Mouse (Mus musculus): ENCODE measurements around the gene Tom1l2.

Gene Tom1l2

GRCm38 (mm10) chr11:60208712-60209111 is 144.0 kb downstream of the Tom1l2 start:
- in situ Hi-C loops (cut with MboI, MseI): no loop called here

GRCm38 (mm10) chr11:60208201-60208600 is 144.5 kb downstream of the Tom1l2 start:
- in situ Hi-C loops (cut with MboI, MseI): no loop called here

GRCm38 (mm10) chr11:60206207-60206606 is 146.5 kb downstream of the Tom1l2 start:
- in situ Hi-C loops (cut with MboI, MseI): no loop called here

- in situ Hi-C loops (cut with MboI, MseI): no loop called here
Measured at GRCm38 (mm10) chr11:60205026-60205425, 147.7 kb downstream of the Tom1l2 start.

- in situ Hi-C loops (cut with MboI, MseI): no loop called here
Measured at GRCm38 (mm10) chr11:60202710-60203638, 149.7 kb downstream of the Tom1l2 start.

GRCm38 (mm10) chr11:60200384-60200783 is 152.3 kb downstream of the Tom1l2 start:
- in situ Hi-C loops (cut with MboI, MseI): no loop called here

- in situ Hi-C loops (cut with MboI, MseI): loop anchor here (5.0 kb wide), 1 partner anchor 83 kb away; no protein-coding TSS in a partner anchor
Measured at GRCm38 (mm10) chr11:60199702-60200184, 153.0 kb downstream of the Tom1l2 start.

GRCm38 (mm10) chr11:60198651-60199050 is 154.1 kb downstream of the Tom1l2 start:
- in situ Hi-C loops (cut with MboI, MseI): loop anchor here (5.0 kb wide), 1 partner anchor 84 kb away; no protein-coding TSS in a partner anchor

GRCm38 (mm10) chr11:60197998-60198619 is 154.6 kb downstream of the Tom1l2 start:
- in situ Hi-C loops (cut with MboI, MseI): loop anchor here (5.0 kb wide), 1 partner anchor 84 kb away; no protein-coding TSS in a partner anchor

- in situ Hi-C loops (cut with MboI, MseI): loop anchor here (5.0 kb wide), 1 partner anchor 86 kb away; no protein-coding TSS in a partner anchor
Measured at GRCm38 (mm10) chr11:60196344-60196743, 156.4 kb downstream of the Tom1l2 start.

- in situ Hi-C loops (cut with MboI, MseI): loop anchor here (5.0 kb wide), 1 partner anchor 87 kb away; no protein-coding TSS in a partner anchor
Measured at GRCm38 (mm10) chr11:60195108-60195507, 157.6 kb downstream of the Tom1l2 start.

GRCm38 (mm10) chr11:60193556-60193955 is 159.1 kb downstream of the Tom1l2 start:
- in situ Hi-C loops (cut with MboI, MseI): no loop called here

GRCm38 (mm10) chr11:60192534-60192933 is 160.2 kb downstream of the Tom1l2 start:
- in situ Hi-C loops (cut with MboI, MseI): no loop called here

- in situ Hi-C loops (cut with MboI, MseI): no loop called here
Measured at GRCm38 (mm10) chr11:60190055-60190641, 162.6 kb downstream of the Tom1l2 start.

- in situ Hi-C loops (cut with MboI, MseI): no loop called here
Measured at GRCm38 (mm10) chr11:60189501-60190040, 163.1 kb downstream of the Tom1l2 start.

- in situ Hi-C loops (cut with MboI, MseI): no loop called here
Measured at GRCm38 (mm10) chr11:60188275-60188853, 164.3 kb downstream of the Tom1l2 start.

GRCm38 (mm10) chr11:60187070-60187469 is 165.6 kb downstream of the Tom1l2 start:
- in situ Hi-C loops (cut with MboI, MseI): no loop called here

- in situ Hi-C loops (cut with MboI, MseI): no loop called here
Measured at GRCm38 (mm10) chr11:60185396-60186231, 167.1 kb downstream of the Tom1l2 start.

GRCm38 (mm10) chr11:60184346-60185325 is 168.1 kb downstream of the Tom1l2 start:
- in situ Hi-C loops (cut with MboI, MseI): no loop called here

Data from T-helper 2 cell (primary cell).